8 mouse cellular contexts compared by ENCODE assay signal in the genomic region with DNA sequence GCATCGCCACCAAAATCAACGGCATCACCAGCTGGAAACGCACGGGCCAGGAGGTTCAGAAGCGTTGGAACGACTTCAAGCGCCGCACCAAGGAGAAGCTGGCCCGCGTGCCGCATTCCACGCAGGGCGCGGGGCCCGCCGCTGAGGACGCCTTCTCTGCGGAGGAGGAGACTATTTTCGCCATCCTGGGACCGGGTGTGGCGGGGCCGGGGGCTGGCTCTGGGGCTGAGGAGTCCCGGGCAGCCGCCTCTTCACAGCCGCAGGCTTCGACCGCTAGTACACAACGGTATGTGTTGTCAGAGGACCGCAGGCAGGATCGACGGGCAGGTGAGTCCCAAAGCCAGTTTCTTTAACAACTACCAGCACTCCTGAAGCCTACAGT. TPM values are rescaled to one million over a fixed set of nuclear protein-coding genes. Genes with fewer than 3 reads are reported as not detected.
DNase-seq lines count a peak whose midpoint lies in the region; ATAC-seq and TF ChIP-seq lines count a peak whose summit lies in the region.

No protein-coding gene starts in this region.

- H3K9ac ChIP-seq in embryonic facial prominence, embryonic 14.5 days (ENCODE audit: low read depth, low read length) = peak overlapping the region; percentile 62
- peak overlapping the region; percentile 64; the same call in 1 of the 2 replicates for H3K9ac ChIP-seq in hindbrain, embryonic 11.5 days (ENCODE audit: low read depth, low read length)
- no peak overlapping the region for H3K9ac ChIP-seq in liver, postnatal 0 days (replicated peaks)
- peak overlapping the region; percentile 73 for H3K9ac ChIP-seq in stomach, embryonic 16.5 days (ENCODE audit: low read length)

- peak overlapping the region; percentile 57 for H3K4me3 ChIP-seq in embryonic facial prominence, embryonic 14.5 days (ENCODE audit: low read depth, low read length)
- peak overlapping the region; percentile 43 for H3K4me3 ChIP-seq in hindbrain, embryonic 11.5 days (ENCODE audit: low read depth, low read length)
- peak overlapping the region; percentile 45 for H3K4me3 ChIP-seq in liver, postnatal 0 days (ENCODE audit: low read depth, low read length)
- peak overlapping the region; percentile 60 for H3K4me3 ChIP-seq in stomach, embryonic 16.5 days (replicated peaks; ENCODE audit: low read length)

- 3% methylated on average over 28 of the region's 31 CpGs for WGBS in embryonic facial prominence, embryonic 14.5 days
- WGBS in hindbrain, embryonic 11.5 days = 2% methylated on average over 30 of the region's 31 CpGs
- WGBS in liver, postnatal 0 days (ENCODE audit: insufficient replicate concordance) = 6% methylated on average over 24 of the region's 31 CpGs
- WGBS in stomach, embryonic 16.5 days = 3% methylated on average over 31 of the region's 31 CpGs

- no peak overlapping the region for H3K27ac ChIP-seq in embryonic facial prominence, embryonic 14.5 days (replicated peaks; ENCODE audit: low read depth, low read length)
- no peak overlapping the region for H3K27ac ChIP-seq in hindbrain, embryonic 11.5 days (ENCODE audit: low read depth, low read length)
- H3K27ac ChIP-seq in liver, postnatal 0 days (ENCODE audit: low read depth) = no peak overlapping the region
- no peak overlapping the region for H3K27ac ChIP-seq in stomach, embryonic 16.5 days (ENCODE audit: low read length)

- no peak for TF ChIP-seq EP300 in liver, postnatal 0 days (IDR thresholded peaks at IDR 0.05; ENCODE audit: low read depth)

- DNase-seq in layer of hippocampus, adult 11-12 months (ENCODE audit: low spot score) = peak; percentile 44
- no peak for DNase-seq in layer of hippocampus, adult 9-10 months (ENCODE audit: low spot score)
- peak; percentile 32 for DNase-seq in NIH3T3 (ENCODE audit: low read depth)
- DNase-seq in embryonic facial prominence, embryonic 14.5 days (ENCODE audit: low spot score) = no peak
- no peak for DNase-seq in hindbrain, embryonic 11.5 days (ENCODE audit: low spot score)
- DNase-seq in liver, postnatal 0 days = no peak
- no peak for DNase-seq in ovary, adult 18-20 months (ENCODE audit: low spot score)

- H3K4me1 ChIP-seq in embryonic facial prominence, embryonic 14.5 days (ENCODE audit: control insufficient read depth, insufficient read depth, low read length) = no peaks in the 10 kb centered on the region
- peaks cover 2% of the 10 kb centered on the region for H3K4me1 ChIP-seq in hindbrain, embryonic 11.5 days (replicated peaks; ENCODE audit: control insufficient read depth, insufficient read depth, low read length)
- peaks cover 16% of the 10 kb centered on the region for H3K4me1 ChIP-seq in liver, postnatal 0 days (ENCODE audit: insufficient read depth)
- H3K4me1 ChIP-seq in stomach, embryonic 16.5 days (ENCODE audit: control insufficient read depth, insufficient read depth, low read length) = peaks cover 18% of the 10 kb centered on the region; the same call in 1 of the 2 replicates

- H3K36me3 ChIP-seq in embryonic facial prominence, embryonic 14.5 days (ENCODE audit: control insufficient read depth, insufficient read depth, low read length) = peaks cover 9% of the 10 kb centered on the region; the same call in 1 of the 2 replicates
- H3K36me3 ChIP-seq in hindbrain, embryonic 11.5 days (ENCODE audit: control insufficient read depth, insufficient read depth, low read length) = no peaks in the 10 kb centered on the region
- peaks cover 10% of the 10 kb centered on the region; the same call in 1 of the 2 replicates for H3K36me3 ChIP-seq in liver, postnatal 0 days (replicated peaks; ENCODE audit: insufficient read depth, low read length)
- H3K36me3 ChIP-seq in stomach, embryonic 16.5 days (ENCODE audit: control insufficient read depth, insufficient read depth, low read length) = no peaks in the 10 kb centered on the region

- peaks cover 16% of the 10 kb centered on the region for H3K27me3 ChIP-seq in embryonic facial prominence, embryonic 14.5 days (replicated peaks; ENCODE audit: control insufficient read depth, insufficient read depth, low read length)
- H3K27me3 ChIP-seq in hindbrain, embryonic 11.5 days (ENCODE audit: control insufficient read depth, insufficient read depth, low read length) = peaks cover 15% of the 10 kb centered on the region; the same call in 1 of the 2 replicates
- peaks cover 54% of the 10 kb centered on the region for H3K27me3 ChIP-seq in liver, postnatal 0 days (ENCODE audit: insufficient read depth, low read length)
- H3K27me3 ChIP-seq in stomach, embryonic 16.5 days (ENCODE audit: control insufficient read depth, insufficient read depth, low read length) = peaks cover 19% of the 10 kb centered on the region; the same call in 1 of the 2 replicates

- ATAC-seq in embryonic facial prominence, embryonic 14.5 days (ENCODE audit: low read depth) = no peak
- no peak for ATAC-seq in hindbrain, embryonic 11.5 days (ENCODE audit: low FRiP score)
- no peak for ATAC-seq in liver, postnatal 0 days
- ATAC-seq in stomach, embryonic 16.5 days (ENCODE audit: insufficient read depth, low FRiP score) = no peak

- TF ChIP-seq CTCF in liver, postnatal 0 days (IDR thresholded peaks at IDR 0.05; ENCODE audit: low read depth) = no peak

- H3K4me2 ChIP-seq in embryonic facial prominence, embryonic 14.5 days (ENCODE audit: low read depth, low read length) = peak overlapping the region; percentile 83
- H3K4me2 ChIP-seq in hindbrain, embryonic 11.5 days (replicated peaks; ENCODE audit: low read depth, low read length) = peak overlapping the region; percentile 80
- peak overlapping the region; percentile 78 for H3K4me2 ChIP-seq in liver, postnatal 0 days (ENCODE audit: low read depth, low read length)
- H3K4me2 ChIP-seq in stomach, embryonic 16.5 days (ENCODE audit: low read depth, low read length) = peak overlapping the region; percentile 87

- no peaks in the 10 kb centered on the region for H3K9me3 ChIP-seq in embryonic facial prominence, embryonic 14.5 days (ENCODE audit: control insufficient read depth, low read length)
- H3K9me3 ChIP-seq in hindbrain, embryonic 11.5 days (ENCODE audit: control insufficient read depth, low read length) = no peaks in the 10 kb centered on the region
- H3K9me3 ChIP-seq in liver, postnatal 0 days (ENCODE audit: low read length) = no peaks in the 10 kb centered on the region
- H3K9me3 ChIP-seq in stomach, embryonic 16.5 days (replicated peaks; ENCODE audit: control insufficient read depth, low read length) = no peaks in the 10 kb centered on the region

RNA-seq across cellular contexts. Expression of a gene that starts 1.2 kb away (rescaled TPM):
- 4.0 and 4.2 TPM in 2 replicates for polyA plus RNA-seq in embryonic facial prominence, embryonic 14.5 days (2014; fragmentation: Nextera tagmentation; extraction: Ambion mirVana)
- 4.6 TPM in 2 replicates for polyA plus RNA-seq in hindbrain, embryonic 11.5 days (2014; fragmentation: Nextera tagmentation; extraction: Ambion mirVana)
- polyA plus RNA-seq in liver, postnatal 0 days (2015; fragmentation: Nextera tagmentation; extraction: Ambion mirVana) = 0.39 and 0.55 TPM in 2 replicates
- polyA plus RNA-seq in stomach, embryonic 16.5 days (2015; fragmentation: Nextera tagmentation; extraction: Ambion mirVana) = 1.6 and 2.3 TPM in 2 replicates

RNA-seq across cellular contexts. Expression of a gene that starts 5.1 kb away (rescaled TPM):
- not detected in 2 replicates for polyA plus RNA-seq in embryonic facial prominence, embryonic 14.5 days (2014; fragmentation: Nextera tagmentation; extraction: Ambion mirVana)
- polyA plus RNA-seq in hindbrain, embryonic 11.5 days (2014; fragmentation: Nextera tagmentation; extraction: Ambion mirVana) = 0.46 TPM in 1 of 2 replicates, not detected in the other
- polyA plus RNA-seq in liver, postnatal 0 days (2015; fragmentation: Nextera tagmentation; extraction: Ambion mirVana) = not detected in 2 replicates
- not detected in 2 replicates for polyA plus RNA-seq in stomach, embryonic 16.5 days (2015; fragmentation: Nextera tagmentation; extraction: Ambion mirVana)

RNA-seq across cellular contexts. Expression of a gene that starts 11.6 kb away (rescaled TPM):
- polyA plus RNA-seq in embryonic facial prominence, embryonic 14.5 days (2014; fragmentation: Nextera tagmentation; extraction: Ambion mirVana) = 26.6 and 27.4 TPM in 2 replicates
- 25.2 and 26.0 TPM in 2 replicates for polyA plus RNA-seq in hindbrain, embryonic 11.5 days (2014; fragmentation: Nextera tagmentation; extraction: Ambion mirVana)
- polyA plus RNA-seq in liver, postnatal 0 days (2015; fragmentation: Nextera tagmentation; extraction: Ambion mirVana) = 6.3 and 8.8 TPM in 2 replicates
- polyA plus RNA-seq in stomach, embryonic 16.5 days (2015; fragmentation: Nextera tagmentation; extraction: Ambion mirVana) = 10.7 and 14.3 TPM in 2 replicates

RNA-seq across cellular contexts. Expression of a gene that starts 31.1 kb away (rescaled TPM):
- polyA plus RNA-seq in embryonic facial prominence, embryonic 14.5 days (2014; fragmentation: Nextera tagmentation; extraction: Ambion mirVana) = 0.56 and 1.6 TPM in 2 replicates
- not detected in 2 replicates for polyA plus RNA-seq in hindbrain, embryonic 11.5 days (2014; fragmentation: Nextera tagmentation; extraction: Ambion mirVana)
- 61.0 and 84.0 TPM in 2 replicates for polyA plus RNA-seq in liver, postnatal 0 days (2015; fragmentation: Nextera tagmentation; extraction: Ambion mirVana)
- polyA plus RNA-seq in stomach, embryonic 16.5 days (2015; fragmentation: Nextera tagmentation; extraction: Ambion mirVana) = 32.5 and 37.1 TPM in 2 replicates

RNA-seq across cellular contexts. Expression of a gene that starts 31.9 kb away (rescaled TPM):
- polyA plus RNA-seq in embryonic facial prominence, embryonic 14.5 days (2014; fragmentation: Nextera tagmentation; extraction: Ambion mirVana) = 23.6 and 23.8 TPM in 2 replicates
- polyA plus RNA-seq in hindbrain, embryonic 11.5 days (2014; fragmentation: Nextera tagmentation; extraction: Ambion mirVana) = 29.4 and 30.5 TPM in 2 replicates
- 6.9 and 7.1 TPM in 2 replicates for polyA plus RNA-seq in liver, postnatal 0 days (2015; fragmentation: Nextera tagmentation; extraction: Ambion mirVana)
- polyA plus RNA-seq in stomach, embryonic 16.5 days (2015; fragmentation: Nextera tagmentation; extraction: Ambion mirVana) = 20.2 and 22.5 TPM in 2 replicates

Comparison
In these comparisons a context has a peak if more than half of its experiments do, and no peak if none do; other contexts are left out.
1. DNase-seq: peak in layer of hippocampus, adult 11-12 months (single experiment) and NIH3T3 (single experiment); none in layer of hippocampus, adult 9-10 months (single experiment), embryonic facial prominence, embryonic 14.5 days (single experiment), hindbrain, embryonic 11.5 days (single experiment), liver, postnatal 0 days (single experiment) and ovary, adult 18-20 months (single experiment).
2. Peak in every context shown above with its lines, with median percentiles within 50 percentile points of each other: H3K4me2 ChIP-seq and H3K4me3 ChIP-seq.